Mouse (Mus musculus) adrenal gland, adult 10 weeks (tissue): ENCODE measurements around the gene Slc5a4a. TPM values are rescaled to one million over a fixed set of nuclear protein-coding genes. Genes with fewer than 3 reads are reported as not detected.

Source experiments
- polyA plus RNA-seq: library from polyadenylated mRNA; stranded (reverse); fragments of 350-450 nt; fragmentation: Illumina TruSeq; extraction: RNeasy Lipid Tissue Mini Kit (QIAGEN cat#74804); gene quantifications from one replicate; pipeline ENCODE4 v1.2.3, GENCODE M21; 2014; ENCODE audit warnings: low read depth, low replicate concordance

Gene Slc5a4a
- polyA plus RNA-seq, result not detected

DNA sequence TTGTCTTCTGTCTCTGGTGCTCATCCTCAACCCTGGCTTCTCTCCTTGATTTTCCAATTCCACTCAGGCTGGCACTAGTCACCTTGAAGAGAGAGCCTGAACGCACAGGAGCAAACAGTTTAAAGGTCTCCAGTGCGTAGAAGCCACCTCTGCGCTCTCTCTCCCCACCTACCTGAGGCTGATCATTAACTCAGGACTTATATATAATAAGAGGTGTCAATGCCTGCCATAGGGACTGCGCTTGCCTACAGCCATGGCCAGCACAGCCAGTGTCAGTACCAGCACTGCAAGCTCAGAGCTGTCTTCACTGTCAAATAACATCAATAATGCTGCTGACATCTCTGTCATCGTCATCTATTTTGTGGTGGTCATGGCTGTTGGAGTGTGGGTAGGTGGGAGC, at the start of gene Slc5a4a:
Gene Slc5a4a (plus strand): TSS at position 174 of the 400 bp plus-strand sequence.

DNA sequence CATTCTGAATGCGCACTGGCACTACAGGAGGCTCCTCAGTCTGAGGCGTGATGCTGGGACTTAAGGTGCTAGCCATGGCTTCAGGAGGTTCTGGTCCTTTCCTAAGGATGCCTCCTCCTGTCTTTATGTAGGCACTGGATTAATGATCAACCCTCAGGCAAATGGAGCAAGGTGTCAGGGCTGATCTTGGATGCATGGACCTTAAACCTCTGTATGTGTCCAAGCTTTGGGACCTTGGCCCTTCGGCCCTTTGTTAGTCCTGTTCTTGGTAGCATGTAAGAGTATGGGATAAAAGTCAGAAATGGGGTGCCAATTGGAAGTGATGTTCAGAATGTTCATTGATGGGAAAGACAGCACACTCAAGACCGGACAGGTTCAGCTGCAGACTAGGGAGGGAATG, 36.4 kb upstream of the Slc5a4a start, which contains the start of gene Slc5a4b:
Gene Slc5a4b (minus strand): TSS at position 101 of the 400 bp plus-strand sequence.

DNA sequence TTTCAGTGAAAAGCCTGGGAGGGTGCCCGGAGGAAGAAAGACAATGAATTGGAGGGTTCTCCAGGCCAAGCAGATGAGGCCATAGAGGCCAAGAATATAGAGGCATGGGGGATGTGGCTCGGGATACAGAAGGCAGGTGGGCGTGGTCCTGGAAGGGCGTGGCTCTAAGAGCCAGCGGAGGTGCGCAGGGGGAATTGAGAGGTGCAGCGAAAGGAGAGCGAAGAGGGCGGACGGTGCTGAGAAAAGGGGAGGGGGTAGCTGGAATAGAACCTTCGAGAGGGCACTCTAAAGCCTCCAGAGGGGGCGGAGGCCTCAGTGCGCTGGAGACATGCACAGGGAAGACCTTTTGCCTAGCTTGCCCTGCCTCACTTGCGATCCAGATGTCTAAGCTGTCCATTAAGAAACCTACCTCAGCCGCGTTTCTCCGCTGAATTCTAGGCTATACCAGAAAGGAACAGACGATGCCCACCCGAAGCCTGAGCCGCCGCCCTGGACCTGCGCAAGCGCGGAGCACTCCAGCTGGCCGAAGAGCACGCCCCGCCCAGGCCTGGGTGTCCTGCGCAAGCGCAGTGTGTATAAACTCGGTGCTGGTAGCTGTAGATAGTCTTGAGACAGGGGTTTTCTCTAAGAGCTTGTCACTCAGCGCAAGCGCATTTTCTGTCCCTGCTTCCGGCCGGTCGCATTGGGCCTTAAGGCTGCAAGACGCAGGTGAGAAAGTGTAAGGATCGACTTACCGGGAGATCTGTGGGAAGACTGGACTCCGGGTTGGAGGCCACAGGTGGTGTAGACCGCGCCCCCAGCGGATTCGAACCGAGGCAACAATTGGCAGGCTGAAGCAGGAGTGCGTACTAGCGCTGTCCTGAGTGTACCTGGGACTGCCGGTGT, 90.3 kb downstream of the Slc5a4a start, which contains the start of gene Prmt2:
Gene Prmt2 (minus strand): TSS at position 525 of the 885 bp plus-strand sequence.

Other genes with a start within 250 kb of the Slc5a4a start
- 17.3 TPM for gene Smarcb1, start 225.8 kb upstream of the Slc5a4a start, polyA plus RNA-seq
- gene Chchd10, start 214.3 kb upstream of the Slc5a4a start, polyA plus RNA-seq, result 44.3 TPM
- 2.8 TPM for gene Mmp11, start 211.0 kb upstream of the Slc5a4a start, polyA plus RNA-seq
- not detected for gene Gm867, start 206.8 kb upstream of the Slc5a4a start, polyA plus RNA-seq
- gene Vpreb3, start 204.4 kb upstream of the Slc5a4a start, polyA plus RNA-seq, result not detected
- gene Gm5134, start 192.9 kb upstream of the Slc5a4a start, polyA plus RNA-seq, result not detected
- 7.5 TPM for gene Zfp280b, start 114.8 kb upstream of the Slc5a4a start, polyA plus RNA-seq
- gene Slc5a4b, start 36.5 kb upstream of the Slc5a4a start, polyA plus RNA-seq, result not detected
- 3.8 TPM for gene Prmt2, start 90.4 kb downstream of the Slc5a4a start, polyA plus RNA-seq
- 1.5 TPM for gene S100b, start 106.4 kb downstream of the Slc5a4a start, polyA plus RNA-seq
- 13.4 TPM for gene Dip2a, start 197.8 kb downstream of the Slc5a4a start, polyA plus RNA-seq